Mouse (Mus musculus) hindbrain, postnatal 0 days (tissue): Measurements from ENCODE around the gene Zglp1. TPM values are rescaled to one million over a fixed set of nuclear protein-coding genes. Genes with fewer than 3 reads are reported as not detected.

ENCODE experiments used
- ATAC-seq: fragments of 200-750 bp; cut with Nextera tagmentation; 2 replicates; pipeline ENCODE4 v1.8.0; 2017; ENCODE audit warnings: mild to moderate bottlenecking, moderate TSS enrichment, moderate library complexity
- DNase-seq: peaks from one replicate; pipeline ENCODE4 v3.0.0-alpha.2; 2015; ENCODE audit warnings: low spot score
- H3K27ac ChIP-seq: fragments of 300-500 bp; sonication (generic); 2 replicates; pipeline ENCODE4 v1.5.1; 2014; ENCODE audit warnings: mild to moderate bottlenecking
- H3K27me3 ChIP-seq: fragments of 300-500 bp; sonication (generic); 2 replicates; pipeline ENCODE4 v1.6.1; 2014; ENCODE audit warnings: low read length, mixed read lengths; ENCODE audit not compliant: insufficient read depth
- H3K36me3 ChIP-seq: fragments of 300-500 bp; sonication (generic); 2 replicates; pipeline ENCODE4 v1.6.1; 2014; ENCODE audit warnings: low read length, mixed read lengths; ENCODE audit not compliant: insufficient read depth
- H3K4me1 ChIP-seq: fragments of 300-500 bp; sonication (generic); 2 replicates; pipeline ENCODE4 v1.6.1; 2014; ENCODE audit warnings: antibody characterized with exemption, low read length, mixed read lengths; ENCODE audit not compliant: insufficient read depth
- H3K4me2 ChIP-seq: fragments of 300-500 bp; sonication (generic); 2 replicates; pipeline ENCODE4 v1.6.1; 2014; ENCODE audit warnings: low read depth, mild to moderate bottlenecking, low read length, moderate library complexity, mixed read lengths
- H3K4me3 ChIP-seq: fragments of 300-500 bp; sonication (generic); 2 replicates; pipeline ENCODE4 v1.5.1; 2014; ENCODE audit warnings: low read length
- H3K9ac ChIP-seq: fragments of 300-500 bp; sonication (generic); replicated peaks from 2 replicates; pipeline ENCODE4 v1.6.1; 2014; ENCODE audit warnings: mild to moderate bottlenecking, low read length, moderate library complexity, mixed read lengths
- H3K9me3 ChIP-seq: fragments of 300-500 bp; sonication (generic); 2 replicates; pipeline ENCODE4 v1.6.1; 2016; ENCODE audit warnings: low read length, mixed read lengths
- CTCF ChIP-seq: IDR thresholded peaks from 2 replicates; pipeline ENCODE4 v1.5.1; 2016; ENCODE audit warnings: antibody characterized with exemption, control low read depth, low read depth
- WGBS: fragments of 180-500 bp; shearing (Covaris S2); extraction: QIAGEN DNeasy Blood & Tissue Kit; methylation state at CpG from one replicate; pipeline ENCODE4 v1.1.7; 2014; 5-methylcytosine and 5-hydroxymethylcytosine counted together
- polyA plus RNA-seq: library from polyadenylated mRNA; unstranded; fragments of >200 nt; fragmentation: Nextera tagmentation; extraction: Ambion mirVana; gene quantifications from 2 replicates; pipeline ENCODE4 v1.2.1, GENCODE M21; 2015
- total RNA-seq: library from RNA; depleted of rRNA; stranded (reverse); fragments of >200 nt; gene quantifications from 2 replicates; pipeline ENCODE4 v1.2.3, GENCODE M21; 2014

Gene Zglp1
- total and polyA plus RNA-seq, 2 experiments from 2014 or later: 0.16 to 1.1 TPM

DNA sequence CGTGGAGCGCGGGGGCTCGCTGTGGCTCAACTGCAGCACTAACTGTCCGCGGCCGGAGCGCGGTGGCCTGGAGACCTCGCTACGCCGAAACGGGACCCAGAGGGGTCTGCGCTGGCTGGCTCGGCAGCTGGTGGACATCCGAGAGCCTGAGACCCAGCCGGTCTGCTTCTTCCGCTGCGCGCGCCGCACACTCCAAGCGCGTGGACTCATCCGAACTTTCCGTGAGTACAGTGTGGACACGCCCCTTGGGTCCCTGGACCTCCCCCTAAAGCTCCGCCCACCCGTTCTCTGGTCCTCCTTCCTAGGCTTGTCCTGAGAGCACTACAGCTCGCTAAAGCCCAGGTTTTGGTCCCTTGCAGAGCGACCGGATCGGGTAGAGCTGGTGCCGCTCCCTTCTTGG lies 33.8 kb downstream of the Zglp1 start:
- Histone ChIP-seq H3K27ac (no peak overlapping the region), H3K9ac (no peak overlapping the region; the same call in 1 of the 2 replicates), H3K4me3 (peak overlapping the region; percentile 56), H3K4me2 (peak overlapping the region; percentile 98), H3K9me3 (no peaks in the 10 kb centered on the region), H3K4me1 (peaks cover 46% of the 10 kb centered on the region), H3K36me3 (no peaks in the 10 kb centered on the region), H3K27me3 (peaks cover 63% of the 10 kb centered on the region)
- 1% methylated on average over 34 of the region's 34 CpGs for WGBS
- TF ChIP-seq CTCF: no peak
- ATAC-seq (no peak), DNase-seq (peak; percentile 68)

DNA sequence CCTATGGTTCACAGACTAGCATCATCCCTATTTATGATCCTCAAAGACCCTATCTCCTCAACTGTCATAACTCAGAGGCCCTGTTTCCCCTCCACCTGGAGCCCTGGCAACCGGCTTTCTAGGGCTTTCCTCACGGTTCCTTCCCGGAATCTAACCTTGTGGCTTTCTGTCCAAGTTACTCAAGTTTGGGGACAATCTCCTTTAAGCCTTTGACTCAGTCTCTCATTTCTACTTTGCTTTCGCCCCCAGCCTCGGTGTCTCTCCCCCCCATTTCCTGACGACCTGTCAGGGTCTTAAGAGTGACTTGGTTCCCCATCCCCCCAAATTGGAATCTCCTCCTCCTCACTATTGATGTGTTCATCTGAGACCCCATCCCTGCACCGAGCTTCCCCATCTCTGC lies 34.4 kb downstream of the Zglp1 start:
- 2% methylated on average over 7 of the region's 7 CpGs for WGBS
- Histone ChIP-seq H3K9me3 (no peaks in the 10 kb centered on the region), H3K4me1 (peaks cover 40% of the 10 kb centered on the region), H3K27me3 (peaks cover 57% of the 10 kb centered on the region), H3K27ac (no peak overlapping the region), H3K4me3 (peak overlapping the region; percentile 56), H3K36me3 (no peaks in the 10 kb centered on the region), H3K4me2 (peak overlapping the region; percentile 98), H3K9ac (peak overlapping the region; percentile 59)
- TF ChIP-seq CTCF: no peak
- DNase-seq (no peak), ATAC-seq (no peak)

DNA sequence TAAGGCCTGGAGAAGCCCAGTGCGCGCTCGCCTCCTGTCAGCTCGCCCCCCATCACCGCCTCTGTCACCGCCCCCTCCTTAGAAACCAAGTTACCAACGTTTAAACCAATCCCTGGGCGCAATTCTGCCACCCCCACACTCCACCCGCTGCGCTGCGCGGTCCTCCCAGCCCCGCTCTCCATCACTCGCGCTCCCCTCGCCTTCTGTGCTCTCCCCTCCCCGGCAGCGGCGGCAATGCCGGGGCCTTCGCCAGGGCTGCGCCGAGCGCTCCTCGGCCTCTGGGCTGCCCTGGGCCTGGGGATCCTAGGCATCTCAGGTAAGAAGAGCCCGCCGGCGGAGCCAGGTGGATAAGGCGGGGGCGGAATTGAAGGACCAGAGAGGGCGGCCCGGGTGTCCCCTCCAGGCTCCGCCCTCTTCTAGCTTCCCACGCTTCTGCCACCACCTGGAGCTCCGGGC lies 35.0 kb downstream of the Zglp1 start, which contains the start of gene Icam5:
Icam5 (plus strand) TSS at position 178 of the 456 bp plus-strand sequence.
- peaks cover 34% of the 10 kb centered on the region for H3K4me1 ChIP-seq
- no peak for TF ChIP-seq CTCF
- peaks cover 51% of the 10 kb centered on the region for H3K27me3 ChIP-seq
- 1% methylated on average over 34 of the region's 35 CpGs for WGBS
- H3K4me3 ChIP-seq: peak within 1 kb of the TSS; percentile 56
- peak within 1 kb of the TSS; percentile 98 for H3K4me2 ChIP-seq
- peak within 1 kb of the TSS; percentile 68; the same call in 1 of the 2 replicates for H3K27ac ChIP-seq
- no peaks in the 10 kb centered on the region for H3K9me3 ChIP-seq
- peak; percentile 47 for DNase-seq
- H3K36me3 ChIP-seq: no peaks in the 10 kb centered on the region
- H3K9ac ChIP-seq: peak within 1 kb of the TSS; percentile 59
- ATAC-seq: peak; percentile 0

DNA sequence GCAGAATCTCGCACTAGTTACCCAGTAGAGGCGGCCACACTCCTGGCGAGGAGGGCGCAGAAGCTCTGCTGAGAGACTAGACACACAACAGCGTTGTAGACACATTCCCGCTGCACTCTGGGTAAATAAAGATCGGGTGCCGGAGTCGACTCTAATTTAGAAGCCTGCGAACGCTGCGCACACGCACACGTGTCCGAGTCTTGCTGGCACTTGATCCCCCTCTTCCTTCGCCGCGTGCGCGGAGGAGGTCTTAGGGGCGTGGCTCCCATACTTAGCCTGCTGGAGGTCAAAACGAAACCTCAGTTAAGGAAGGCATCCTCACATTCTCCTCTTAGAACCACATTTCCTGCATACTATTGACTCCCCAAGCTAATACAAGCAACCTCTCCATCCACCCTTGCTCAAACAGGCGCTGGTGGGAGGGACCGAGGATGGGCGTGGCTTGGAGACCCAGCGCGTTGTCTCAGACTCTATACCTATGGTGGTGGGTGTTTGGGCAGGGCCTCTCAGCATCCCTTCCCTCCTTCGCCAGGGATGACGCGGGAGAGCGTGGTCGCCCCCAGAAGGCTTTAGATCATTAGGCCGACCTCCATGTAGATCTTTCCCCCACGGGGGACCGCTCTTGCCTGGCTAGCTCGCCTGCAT lies 35.5 kb downstream of the Zglp1 start:
- H3K27me3 ChIP-seq: peaks cover 46% of the 10 kb centered on the region
- H3K36me3 ChIP-seq: no peaks in the 10 kb centered on the region
- peak overlapping the region; percentile 59 for H3K9ac ChIP-seq
- peak overlapping the region; percentile 56 for H3K4me3 ChIP-seq
- H3K4me2 ChIP-seq: peak overlapping the region; percentile 98
- DNase-seq: peak; percentile 81
- WGBS: 0% methylated on average over 36 of the region's 36 CpGs
- H3K4me1 ChIP-seq: peaks cover 29% of the 10 kb centered on the region
- H3K9me3 ChIP-seq: no peaks in the 10 kb centered on the region
- ATAC-seq: peak; percentile 63
- no peak; the same call in 1 of the 2 replicates for TF ChIP-seq CTCF
- H3K27ac ChIP-seq: peak overlapping the region; percentile 68; the same call in 1 of the 2 replicates

DNA sequence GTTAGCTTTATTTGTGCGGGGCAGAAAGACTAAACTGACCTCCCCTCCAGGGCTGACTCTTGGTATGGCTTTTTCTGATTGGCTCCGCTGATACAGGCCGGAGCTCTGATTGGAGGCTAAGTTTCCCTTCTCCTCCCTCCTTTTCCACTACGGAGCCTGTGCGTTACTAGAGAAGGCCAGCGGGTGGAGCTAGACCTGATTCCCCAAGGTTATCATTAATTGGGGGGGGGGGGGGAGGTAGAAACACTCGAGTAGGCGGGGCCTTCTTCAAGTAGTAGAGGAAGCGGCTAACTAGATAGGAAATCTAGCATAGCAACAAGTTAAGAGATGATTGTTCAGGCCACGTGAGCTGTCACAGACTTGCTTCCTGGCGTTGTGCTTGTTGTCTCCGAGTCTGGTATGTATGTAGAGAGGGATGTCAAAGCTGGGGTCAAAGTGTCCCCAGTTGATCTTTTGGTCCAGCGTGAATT lies 36.1 kb downstream of the Zglp1 start:
- Histone ChIP-seq H3K9me3 (no peaks in the 10 kb centered on the region), H3K27me3 (peaks cover 40% of the 10 kb centered on the region), H3K4me2 (peak overlapping the region; percentile 98), H3K4me1 (peaks cover 25% of the 10 kb centered on the region), H3K9ac (no peak overlapping the region), H3K4me3 (peak overlapping the region; percentile 56), H3K27ac (peak overlapping the region; percentile 68; the same call in 1 of the 2 replicates), H3K36me3 (no peaks in the 10 kb centered on the region)
- under 1% methylated on average over 13 of the region's 13 CpGs for WGBS
- peak; percentile 71 for TF ChIP-seq CTCF
- DNase-seq (peak; percentile 91), ATAC-seq (peak; percentile 75)

DNA sequence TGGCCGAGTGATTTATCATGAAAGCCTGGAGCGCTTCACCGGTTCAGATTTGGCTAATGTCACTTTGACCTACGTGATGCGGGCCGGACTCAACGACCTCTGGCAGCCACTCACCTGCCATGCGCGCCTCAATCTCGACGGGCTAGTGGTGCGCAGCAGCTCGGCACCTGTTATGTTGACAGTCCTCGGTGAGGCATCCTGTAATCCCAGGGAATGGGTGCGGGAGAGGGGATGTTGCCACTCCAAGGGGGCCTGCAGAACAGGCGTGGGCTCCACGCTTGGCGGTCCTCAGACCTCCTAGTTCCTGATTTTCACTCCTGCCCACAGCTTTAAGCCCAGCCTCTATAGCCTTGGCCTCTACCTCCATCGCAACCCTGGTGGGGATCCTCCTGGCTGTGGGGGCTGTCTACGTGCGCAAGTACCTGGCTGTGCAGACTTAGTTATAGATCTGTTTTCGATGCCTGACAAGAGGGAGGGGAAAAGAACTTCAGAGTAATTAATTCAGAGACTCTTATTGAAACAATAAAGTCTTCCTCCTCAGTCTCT lies 36.8 kb downstream of the Zglp1 start:
- peaks cover 25% of the 10 kb centered on the region for H3K4me1 ChIP-seq
- no peaks in the 10 kb centered on the region for H3K9me3 ChIP-seq
- no peak overlapping the region for H3K27ac ChIP-seq
- H3K9ac ChIP-seq: no peak overlapping the region
- no peak for DNase-seq
- WGBS: 26% methylated on average over 22 of the region's 22 CpGs
- H3K36me3 ChIP-seq: no peaks in the 10 kb centered on the region
- peaks cover 34% of the 10 kb centered on the region for H3K27me3 ChIP-seq
- ATAC-seq: no peak
- TF ChIP-seq CTCF: no peak
- H3K4me3 ChIP-seq: no peak overlapping the region
- peak overlapping the region; percentile 98; the same call in 1 of the 2 replicates for H3K4me2 ChIP-seq
